Mouse (Mus musculus) T-helper 17 cell (primary cell): Measurements from ENCODE around the gene Klk1b11.
"Not testable (repeated sequence)": the region's sequence is repeated elsewhere in the genome, so short reads cannot be mapped to it uniquely, and the experiment has no call there.

Experiments
- in situ Hi-C, 2 experiments: fragments of 300-600 bp; cut with MboI, MseI; formaldehyde crosslinking; loops; 1 replicate in 1 of 2; 2 replicates in 1 of 2; pipeline ENCODE4 v1.15.1; 2025; ENCODE audit warnings: high pct_unique_total_duplicates in 2 of 2

The Klk1b11 gene

GRCm38 (mm10) chr7:43995577-43995976 is at the start of gene Klk1b11:
Gene Klk1b11 (plus strand): TSS chr7:43995877.
- in situ Hi-C loops, result not testable (repeated sequence)

GRCm38 (mm10) chr7:43950364-43950763 is 45.3 kb upstream of the Klk1b11 start, which contains the start of gene Klk1b8:
Gene Klk1b8 (plus strand): TSS chr7:43950664.
- in situ Hi-C loops, result loop anchor here in 1 of 2 experiments (10.0 kb wide), 1 partner anchor 394 kb away; no protein-coding TSS in a partner anchor

- in situ Hi-C loops, result loop anchor here in 1 of 2 experiments (10.0 kb wide), 1 partner anchor 392 kb away; no protein-coding TSS in a partner anchor
Observed at GRCm38 (mm10) chr7:43952703-43953102, 43.0 kb upstream of the Klk1b11 start.

DNA sequence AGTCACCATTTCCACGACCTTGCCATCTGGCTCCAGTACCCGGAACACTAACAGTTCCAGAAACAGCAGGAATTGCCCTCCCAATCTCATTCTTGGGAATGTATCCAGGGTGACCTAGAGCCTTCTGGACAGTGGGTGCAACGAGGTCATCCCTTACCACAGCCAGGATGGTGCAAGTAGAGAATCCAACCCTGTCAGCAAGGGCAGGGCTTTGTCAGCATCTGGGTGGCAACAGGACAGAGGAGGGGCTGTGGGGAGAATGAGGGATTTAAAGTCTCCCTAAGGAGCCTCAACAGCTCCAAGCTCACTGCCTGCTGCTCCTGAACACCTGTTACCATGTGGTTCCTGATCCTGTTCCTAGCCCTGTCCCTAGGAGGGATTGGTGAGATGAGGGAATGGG is 29.2 kb upstream of the Klk1b11 start, which contains the start of gene Klk1b1:
Gene Klk1b1 (plus strand): TSS at position 301 of the 400 bp plus-strand sequence.
- in situ Hi-C loops, result no loop called here

DNA sequence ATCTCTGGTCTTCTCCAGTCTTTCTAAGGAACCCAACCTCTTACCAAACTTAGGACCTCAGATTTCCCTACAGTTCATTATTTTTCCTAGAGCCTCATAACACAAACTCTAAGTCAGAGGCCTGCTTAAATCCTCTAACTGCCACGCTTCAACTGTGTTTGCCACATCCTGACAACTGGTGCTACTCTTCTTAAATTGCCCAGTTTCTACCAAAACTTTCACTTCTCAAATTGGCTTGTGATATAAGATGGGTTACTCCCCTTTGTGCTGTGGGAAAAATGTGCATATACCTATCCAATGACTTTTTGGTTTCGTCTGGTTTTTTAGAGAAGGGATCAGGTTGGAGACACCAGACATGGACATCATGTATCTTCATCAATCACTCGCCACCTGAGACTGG is 28.6 kb upstream of the Klk1b11 start:
- in situ Hi-C loops, result no loop called here

- in situ Hi-C loops, result no loop called here
Observed at GRCm38 (mm10) chr7:43967612-43968011, 28.1 kb upstream of the Klk1b11 start.

- in situ Hi-C loops, result not testable (repeated sequence)
Observed at GRCm38 (mm10) chr7:43975761-43976160, 19.9 kb upstream of the Klk1b11 start, which contains the start of gene Klk1b9. Gene Klk1b9 (plus strand): TSS chr7:43976061.

GRCm38 (mm10) chr7:43985657-43986056 is 10.0 kb upstream of the Klk1b11 start:
- in situ Hi-C loops, result no loop called here

DNA sequence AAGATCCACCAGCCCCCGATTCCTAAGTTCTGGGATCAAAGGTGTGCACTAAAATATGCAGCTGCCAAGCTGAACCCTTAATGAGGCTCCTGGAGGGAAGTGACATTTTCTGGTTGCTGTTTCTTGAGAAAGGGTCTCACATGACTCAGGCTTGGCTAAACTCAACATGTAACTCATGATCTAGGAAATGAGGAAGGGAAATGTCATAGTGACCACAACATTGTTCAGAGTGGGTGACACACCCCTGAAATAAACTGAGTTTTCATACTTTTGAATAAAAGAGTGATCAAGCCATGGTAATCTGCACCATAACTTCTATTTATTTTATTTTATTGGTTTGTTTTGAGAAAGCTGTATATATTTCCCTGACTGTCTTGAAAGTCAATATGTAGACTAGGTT is 856 bp upstream of the Klk1b11 start:
- in situ Hi-C loops, result not testable (repeated sequence)

- in situ Hi-C loops, result no loop called here
Observed at GRCm38 (mm10) chr7:44004847-44005246, 9.2 kb downstream of the Klk1b11 start.

- in situ Hi-C loops, result not testable (repeated sequence)
Observed at GRCm38 (mm10) chr7:44011868-44012267, 16.2 kb downstream of the Klk1b11 start, which contains the start of gene Klk1b26. Gene Klk1b26 (plus strand): TSS chr7:44012168.

- in situ Hi-C loops, result not testable (repeated sequence)
Observed at GRCm38 (mm10) chr7:44014666-44015065, 19.0 kb downstream of the Klk1b11 start.

DNA sequence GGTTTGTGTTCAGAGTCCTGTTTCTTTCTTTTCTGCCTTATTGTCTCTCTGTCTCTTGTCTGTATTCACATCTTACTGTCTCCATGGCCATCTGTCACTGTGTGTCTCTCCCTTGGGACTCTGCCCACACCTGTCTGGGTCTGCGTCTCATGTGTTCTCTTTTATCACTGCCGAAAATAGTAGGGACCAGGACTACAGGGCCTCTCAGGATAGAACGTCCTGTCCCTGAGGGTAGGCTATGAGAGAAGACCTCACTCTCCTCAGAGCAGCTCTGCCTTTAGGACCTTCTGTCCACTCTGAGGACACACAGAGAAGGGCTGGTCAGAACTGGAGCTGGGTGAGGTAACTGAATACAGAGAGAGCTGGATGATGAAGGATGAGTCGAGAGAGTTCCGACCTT is 19.4 kb downstream of the Klk1b11 start:
- in situ Hi-C loops, result no loop called here
